Mouse (Mus musculus) spleen, adult 12 weeks (tissue): ENCODE results near the gene Prr11.
"Not testable (repeated sequence)": the region's sequence is repeated elsewhere in the genome, so short reads cannot be mapped to it uniquely, and the experiment has no call there.

Experiments used
- DNase-seq: peaks from one replicate; pipeline ENCODE4 v3.0.0; 2022; ENCODE audit warnings: low spot score

Gene Prr11

GRCm38 (mm10) chr11:87108409-87108754 is at the start of gene Prr11:
Prr11 (minus strand) TSS chr11:87108708.
- no peak for DNase-seq

- DNase-seq: no peak
These were observed 49.5 kb upstream of the Prr11 start for GRCm38 (mm10) chr11:87158012-87158411.

- DNase-seq: no peak
These were observed 27.7 kb upstream of the Prr11 start for GRCm38 (mm10) chr11:87136233-87136632.

- DNase-seq: peak; percentile 84
These were observed 18.6 kb upstream of the Prr11 start, which contains the start of gene Trim37 for GRCm38 (mm10) chr11:87126824-87127816. Trim37 (plus strand) TSS chr11:87127077.

- DNase-seq: no peak
These were observed 17.8 kb upstream of the Prr11 start for GRCm38 (mm10) chr11:87126281-87126823.

- no peak for DNase-seq
These were observed 17.1 kb upstream of the Prr11 start for GRCm38 (mm10) chr11:87125562-87125961.

- DNase-seq: no peak
These were observed 13.4 kb upstream of the Prr11 start for GRCm38 (mm10) chr11:87121864-87122263.

- no peak for DNase-seq
These were observed 1.8 kb upstream of the Prr11 start for GRCm38 (mm10) chr11:87110172-87110909.

- DNase-seq: peak; percentile 36
These were observed 1.1 kb upstream of the Prr11 start for GRCm38 (mm10) chr11:87109519-87110171.

- peak; percentile 95 for DNase-seq
These were observed 429 bp upstream of the Prr11 start, which contains the start of gene Ska2 for GRCm38 (mm10) chr11:87108755-87109518. Ska2 (plus strand) TSS chr11:87109234.

- DNase-seq: no peak
These were observed 21.4 kb downstream of the Prr11 start for GRCm38 (mm10) chr11:87087142-87087541.

- peak; percentile 65 for DNase-seq
These were observed 22.1 kb downstream of the Prr11 start, which contains the start of gene Smg8 for GRCm38 (mm10) chr11:87086290-87086984. Smg8 (minus strand) TSS chr11:87086774.

- DNase-seq: no peak
These were observed 23.0 kb downstream of the Prr11 start for GRCm38 (mm10) chr11:87085461-87085860.

- DNase-seq: no peak
These were observed 24.8 kb downstream of the Prr11 start for GRCm38 (mm10) chr11:87083712-87084111.

- DNase-seq: peak; percentile 75
These were observed 34.6 kb downstream of the Prr11 start, which contains the start of gene Gdpd1 for GRCm38 (mm10) chr11:87073866-87074440. Gdpd1 (minus strand) TSS chr11:87074062.

- DNase-seq: peak; percentile 46
These were observed 35.1 kb downstream of the Prr11 start for GRCm38 (mm10) chr11:87073343-87073865.

GRCm38 (mm10) chr11:87062087-87062486 is 46.4 kb downstream of the Prr11 start:
- no peak for DNase-seq

- no peak for DNase-seq
These were observed 48.1 kb downstream of the Prr11 start for GRCm38 (mm10) chr11:87060410-87060809.

GRCm38 (mm10) chr11:87056286-87056685 is 52.2 kb downstream of the Prr11 start:
- no peak for DNase-seq

GRCm38 (mm10) chr11:87048900-87049299 is 59.6 kb downstream of the Prr11 start:
- not testable (repeated sequence) for DNase-seq
